Mouse (Mus musculus) bone marrow macrophage, adult 2 months (primary cell): ENCODE results near the gene Dab1.

ENCODE experiments used
- CTCF ChIP-seq: IDR thresholded peaks from 2 replicates; pipeline ENCODE4 v1.5.1; 2012; ENCODE audit warnings: low read depth, mild to moderate bottlenecking, low read length, moderate library complexity
- POLR2A ChIP-seq: IDR thresholded peaks from 2 replicates; pipeline ENCODE4 v1.6.1; 2012; ENCODE audit warnings: mild to moderate bottlenecking, low read depth, low read length, borderline replicate concordance

- TF ChIP-seq POLR2A (no peak), CTCF (no peak)
Observed at GRCm38 (mm10) chr4:104579946-104580544, 960.9 kb downstream of the Dab1 start.
